Mouse (Mus musculus): ENCODE measurements around the gene Mpz. TPM values are rescaled to one million over a fixed set of nuclear protein-coding genes. Genes with fewer than 3 reads are reported as not detected.

The Mpz gene
- polyA plus RNA-seq (2015; fragmentation: Nextera tagmentation; extraction: Ambion mirVana): 0.22 TPM in 1 of 2 replicates, not detected in the other

- Histone ChIP-seq H3K9me3 (replicated peaks) (no peaks in the 10 kb centered on the region), H3K27ac (0 out of 2 replicates have a peak within 1 kb of the TSS, but pooled peaks have one; percentile 36), H3K36me3 (ENCODE audit: poor library complexity, severe bottlenecking) (0 out of 2 replicates have a peak, but pooled peaks cover 7% of the 10 kb centered on the region), H3K27me3 (no peaks in the 10 kb centered on the region; the same call in 1 of the 2 replicates), H3K4me2 (peak within 1 kb of the TSS; percentile 86), H3K4me3 (peak within 1 kb of the TSS; percentile 65), H3K4me1 (peaks cover 19% of the 10 kb centered on the region), H3K9ac (peak within 1 kb of the TSS; percentile 80)
- peak; percentile 98 for ATAC-seq
- WGBS: under 1% methylated on average over 33 of the region's 34 CpGs
These were observed at the start of gene Mpz, which contains the start of gene Sdhc for GRCm38 (mm10) chr1:171149974-171150760. Gene Mpz, plus strand, starts transcription at chr1:171150711. Gene Sdhc, minus strand, starts transcription at chr1:171150603.

DNA sequence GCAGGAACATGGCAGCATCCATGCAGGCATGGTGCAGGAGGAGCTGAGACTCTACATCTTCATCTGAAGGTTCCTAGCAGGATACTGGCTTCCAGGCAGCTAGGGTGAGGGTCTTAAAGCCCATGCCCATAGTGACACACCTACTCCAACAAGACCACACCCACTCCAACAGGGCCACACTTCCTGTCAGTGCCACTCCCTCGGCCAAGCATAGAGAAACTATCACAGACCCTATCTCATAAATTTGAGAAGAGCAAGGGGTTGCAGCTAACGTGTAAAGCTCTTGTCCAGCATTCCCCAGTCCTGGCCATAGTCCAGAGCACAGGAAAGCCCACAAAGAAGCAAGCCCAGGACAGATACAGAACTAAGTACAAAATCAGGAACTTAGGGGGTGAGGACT is 49.5 kb upstream of the Mpz start:
- no peaks in the 10 kb centered on the region for H3K27me3 ChIP-seq
- H3K36me3 ChIP-seq (ENCODE audit: poor library complexity, severe bottlenecking): no peaks in the 10 kb centered on the region
- H3K9me3 ChIP-seq (replicated peaks): no peaks in the 10 kb centered on the region
- ATAC-seq: no peak
- peaks cover 12% of the 10 kb centered on the region for H3K4me1 ChIP-seq
- H3K4me3 ChIP-seq: no peak overlapping the region
- WGBS: 54% methylated on average over 2 of the region's 2 CpGs
- no peak overlapping the region for H3K27ac ChIP-seq
- no peak overlapping the region for H3K4me2 ChIP-seq
- H3K9ac ChIP-seq: no peak overlapping the region

DNA sequence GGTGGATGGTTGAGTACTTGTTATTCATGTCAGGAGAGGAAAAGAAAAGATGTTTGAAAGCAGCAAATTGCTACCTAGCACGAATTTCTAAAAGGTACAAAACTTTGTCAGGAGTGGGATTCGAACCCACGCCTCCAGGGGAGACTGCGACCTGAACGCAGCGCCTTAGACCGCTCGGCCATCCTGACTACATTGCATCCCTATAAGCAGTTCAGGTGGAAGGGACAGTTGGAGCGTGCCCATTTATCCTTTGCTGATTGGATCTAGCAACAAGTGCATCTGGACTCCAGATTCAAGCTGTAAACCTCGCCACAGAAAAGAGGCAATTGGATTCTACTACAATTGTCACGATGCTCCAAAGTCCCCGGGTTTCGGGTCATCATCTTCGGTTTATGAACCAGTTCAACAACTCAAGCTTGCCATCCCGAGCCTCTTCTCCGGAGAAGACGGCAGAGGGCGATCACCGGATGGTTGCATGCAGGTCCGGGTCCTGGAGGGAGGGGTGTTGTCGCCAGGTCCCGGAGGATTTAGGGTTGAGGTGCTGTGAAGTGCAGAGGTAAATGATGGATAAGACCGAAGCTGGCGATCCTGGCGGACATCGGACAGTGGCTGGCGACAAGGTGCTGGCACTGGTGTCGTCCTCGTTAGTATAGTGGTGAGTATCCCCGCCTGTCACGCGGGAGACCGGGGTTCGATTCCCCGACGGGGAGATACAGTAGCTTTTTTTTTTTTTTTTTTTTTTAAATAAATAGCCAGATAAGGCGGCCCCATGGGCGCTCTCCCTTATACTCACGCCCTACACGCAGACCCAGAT is 48.6 kb upstream of the Mpz start:
- peak overlapping the region; percentile 57; the same call in 1 of the 2 replicates for H3K27ac ChIP-seq
- peak overlapping the region; percentile 67 for H3K9ac ChIP-seq
- peak; percentile 88 for ATAC-seq
- H3K4me1 ChIP-seq: peaks cover 7% of the 10 kb centered on the region
- no peaks in the 10 kb centered on the region for H3K27me3 ChIP-seq
- no peaks in the 10 kb centered on the region for H3K9me3 ChIP-seq (replicated peaks)
- H3K4me2 ChIP-seq: peak overlapping the region; percentile 62
- WGBS: under 1% methylated on average over 40 of the region's 40 CpGs
- no peaks in the 10 kb centered on the region for H3K36me3 ChIP-seq (ENCODE audit: poor library complexity, severe bottlenecking)
- H3K4me3 ChIP-seq: peak overlapping the region; percentile 61

- H3K36me3 ChIP-seq (ENCODE audit: poor library complexity, severe bottlenecking): no peaks in the 10 kb centered on the region
- ATAC-seq: peak; percentile 94
- WGBS: under 1% methylated on average over 35 of the region's 35 CpGs
- peaks cover 7% of the 10 kb centered on the region for H3K4me1 ChIP-seq
- H3K4me2 ChIP-seq: peak overlapping the region; percentile 62
- no peaks in the 10 kb centered on the region for H3K9me3 ChIP-seq (replicated peaks)
- H3K9ac ChIP-seq: peak overlapping the region; percentile 67
- peak overlapping the region; percentile 61 for H3K4me3 ChIP-seq
- H3K27me3 ChIP-seq: no peaks in the 10 kb centered on the region
- peak overlapping the region; percentile 57; the same call in 1 of the 2 replicates for H3K27ac ChIP-seq
These were observed 47.8 kb upstream of the Mpz start for GRCm38 (mm10) chr1:171102547-171103177.

GRCm38 (mm10) chr1:171103179-171103840 is 47.2 kb upstream of the Mpz start:
- peaks cover 7% of the 10 kb centered on the region for H3K4me1 ChIP-seq
- H3K9ac ChIP-seq: no peak overlapping the region
- peak; percentile 4 for ATAC-seq
- H3K4me3 ChIP-seq: peak overlapping the region; percentile 61
- H3K4me2 ChIP-seq: peak overlapping the region; percentile 62
- no peaks in the 10 kb centered on the region for H3K27me3 ChIP-seq
- H3K9me3 ChIP-seq (replicated peaks): no peaks in the 10 kb centered on the region
- WGBS: 10% methylated on average over 10 of the region's 10 CpGs
- no peaks in the 10 kb centered on the region for H3K36me3 ChIP-seq (ENCODE audit: poor library complexity, severe bottlenecking)
- H3K27ac ChIP-seq: no peak overlapping the region

- H3K9ac ChIP-seq: no peak overlapping the region
- no peak for ATAC-seq
- H3K4me3 ChIP-seq: no peak overlapping the region
- H3K36me3 ChIP-seq (ENCODE audit: poor library complexity, severe bottlenecking): no peaks in the 10 kb centered on the region
- H3K4me1 ChIP-seq: peaks cover 7% of the 10 kb centered on the region
- WGBS: 63% methylated on average over 6 of the region's 6 CpGs
- no peaks in the 10 kb centered on the region for H3K9me3 ChIP-seq (replicated peaks)
- H3K4me2 ChIP-seq: no peak overlapping the region
- no peak overlapping the region for H3K27ac ChIP-seq
- H3K27me3 ChIP-seq: no peaks in the 10 kb centered on the region; the same call in 1 of the 2 replicates
These were observed 45.3 kb upstream of the Mpz start for GRCm38 (mm10) chr1:171105226-171105625.

DNA sequence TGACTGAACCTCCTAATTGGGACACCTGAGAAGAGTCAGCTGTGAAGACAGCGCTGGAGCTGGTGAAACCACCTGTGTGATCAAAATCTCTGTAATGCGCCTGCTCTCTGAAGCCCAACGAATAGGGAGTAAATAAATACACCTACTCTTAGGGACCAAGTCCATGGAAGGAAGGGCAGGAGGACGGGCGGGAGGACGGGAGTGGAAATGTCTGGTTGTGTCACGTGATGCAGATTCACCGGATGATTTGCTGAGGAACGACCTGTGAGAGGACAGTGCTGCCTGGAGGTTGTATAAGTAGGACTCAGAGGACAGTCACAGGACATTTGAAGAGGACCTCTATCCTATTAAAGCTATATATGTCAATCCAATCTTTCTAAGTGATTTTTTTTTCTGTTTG is 40.9 kb upstream of the Mpz start:
- Histone ChIP-seq H3K4me3 (no peak overlapping the region), H3K9ac (no peak overlapping the region), H3K27me3 (no peaks in the 10 kb centered on the region; the same call in 1 of the 2 replicates), H3K4me1 (peaks cover 24% of the 10 kb centered on the region), H3K27ac (no peak overlapping the region), H3K9me3 (replicated peaks) (no peaks in the 10 kb centered on the region), H3K36me3 (ENCODE audit: poor library complexity, severe bottlenecking) (no peaks in the 10 kb centered on the region), H3K4me2 (peak overlapping the region; percentile 15; the same call in 1 of the 2 replicates)
- ATAC-seq: no peak
- WGBS: 41% methylated on average over 9 of the region's 9 CpGs

- Histone ChIP-seq H3K4me2 (peak overlapping the region; percentile 61), H3K27ac (peak overlapping the region; percentile 78), H3K27me3 (no peaks in the 10 kb centered on the region; the same call in 1 of the 2 replicates), H3K9ac (peak overlapping the region; percentile 65), H3K36me3 (ENCODE audit: poor library complexity, severe bottlenecking) (no peaks in the 10 kb centered on the region), H3K4me1 (peaks cover 24% of the 10 kb centered on the region), H3K9me3 (replicated peaks) (no peaks in the 10 kb centered on the region), H3K4me3 (peak overlapping the region; percentile 44)
- peak; percentile 64 for ATAC-seq
- 6% methylated on average over 15 of the region's 15 CpGs for WGBS
These were observed 39.9 kb upstream of the Mpz start for GRCm38 (mm10) chr1:171110659-171111019.

GRCm38 (mm10) chr1:171111020-171111780 is 39.3 kb upstream of the Mpz start:
- no peaks in the 10 kb centered on the region; the same call in 1 of the 2 replicates for H3K27me3 ChIP-seq
- peak overlapping the region; percentile 44 for H3K4me3 ChIP-seq
- H3K9me3 ChIP-seq (replicated peaks): no peaks in the 10 kb centered on the region
- H3K36me3 ChIP-seq (ENCODE audit: poor library complexity, severe bottlenecking): no peaks in the 10 kb centered on the region
- WGBS: under 1% methylated on average over 38 of the region's 38 CpGs
- H3K27ac ChIP-seq: peak overlapping the region; percentile 78
- H3K9ac ChIP-seq: peak overlapping the region; percentile 65
- ATAC-seq: peak; percentile 94
- H3K4me2 ChIP-seq: peak overlapping the region; percentile 61
- peaks cover 24% of the 10 kb centered on the region for H3K4me1 ChIP-seq

GRCm38 (mm10) chr1:171111781-171112575 is 38.5 kb upstream of the Mpz start:
- peak; percentile 16; the same call in 1 of the 2 replicates for ATAC-seq
- H3K27me3 ChIP-seq: no peaks in the 10 kb centered on the region; the same call in 1 of the 2 replicates
- no peaks in the 10 kb centered on the region for H3K36me3 ChIP-seq (ENCODE audit: poor library complexity, severe bottlenecking)
- peak overlapping the region; percentile 68; the same call in 1 of the 2 replicates for H3K27ac ChIP-seq
- H3K9ac ChIP-seq: peak overlapping the region; percentile 61
- peak overlapping the region; percentile 61 for H3K4me2 ChIP-seq
- no peaks in the 10 kb centered on the region for H3K9me3 ChIP-seq (replicated peaks)
- WGBS: 2% methylated on average over 15 of the region's 15 CpGs
- H3K4me1 ChIP-seq: peaks cover 24% of the 10 kb centered on the region
- H3K4me3 ChIP-seq: peak overlapping the region; percentile 44
